Mouse (Mus musculus) lung, adult 18-20 months (tissue): Measurements from ENCODE around the gene Barhl2.

Source experiments
- DNase-seq, 2 experiments: peaks; one replicate each; pipeline ENCODE4 v3.0.0; 2022; ENCODE audit warnings: mixed read lengths in 2 of 2

The Barhl2 gene

GRCm38 (mm10) chr5:106457986-106458476 lies at the start of gene Barhl2:
TSS of gene Barhl2 (minus strand) at chr5:106458166.
- no peak for DNase-seq

- DNase-seq: no peak
These were observed 48.1 kb upstream of the Barhl2 start for GRCm38 (mm10) chr5:106506061-106506460.

GRCm38 (mm10) chr5:106502684-106503545 lies 44.9 kb upstream of the Barhl2 start:
- DNase-seq: no peak

GRCm38 (mm10) chr5:106502271-106502670 lies 44.3 kb upstream of the Barhl2 start:
- no peak for DNase-seq

GRCm38 (mm10) chr5:106491771-106492170 lies 33.8 kb upstream of the Barhl2 start:
- DNase-seq: no peak

GRCm38 (mm10) chr5:106472105-106472500 lies 14.1 kb upstream of the Barhl2 start:
- no peak for DNase-seq

- no peak for DNase-seq
These were observed 13.5 kb upstream of the Barhl2 start for GRCm38 (mm10) chr5:106471235-106472104.

- no peak for DNase-seq
These were observed 7.3 kb upstream of the Barhl2 start for GRCm38 (mm10) chr5:106465129-106465790.

GRCm38 (mm10) chr5:106464336-106465128 lies 6.6 kb upstream of the Barhl2 start:
- DNase-seq: no peak

- no peak for DNase-seq
These were observed 5.8 kb upstream of the Barhl2 start for GRCm38 (mm10) chr5:106463661-106464191.

GRCm38 (mm10) chr5:106461913-106462312 lies 3.9 kb upstream of the Barhl2 start:
- no peak for DNase-seq

- no peak for DNase-seq
These were observed 3.5 kb upstream of the Barhl2 start for GRCm38 (mm10) chr5:106461431-106461830.

- DNase-seq: no peak
These were observed 2.6 kb upstream of the Barhl2 start for GRCm38 (mm10) chr5:106460535-106460934.

GRCm38 (mm10) chr5:106460001-106460511 lies 2.1 kb upstream of the Barhl2 start:
- DNase-seq: no peak

- no peak for DNase-seq
These were observed 1.2 kb upstream of the Barhl2 start for GRCm38 (mm10) chr5:106459120-106459641.

- no peak for DNase-seq
These were observed 632 bp upstream of the Barhl2 start for GRCm38 (mm10) chr5:106458477-106459119.

- DNase-seq: no peak
These were observed 648 bp downstream of the Barhl2 start for GRCm38 (mm10) chr5:106457111-106457925.

GRCm38 (mm10) chr5:106455984-106456383 lies 2.0 kb downstream of the Barhl2 start:
- no peak for DNase-seq

- no peak for DNase-seq
These were observed 2.7 kb downstream of the Barhl2 start for GRCm38 (mm10) chr5:106455106-106455920.
